In genomic region chr3:122252466-122253253, GRCm38 (mm10) we compare ENCODE assay signal across 20 mouse cellular contexts. TPM values are rescaled to one million over a fixed set of nuclear protein-coding genes. Genes with fewer than 3 reads are reported as not detected.
DNase-seq lines count a peak whose midpoint lies in the region; ATAC-seq and TF ChIP-seq lines count a peak whose summit lies in the region.
"Had no signal": no experiment of that assay in that cellular context is flagged by ENCODE, and none has a peak within 500 bp of the region (broad histone marks: within the 10 kb centered on the region; RNA-seq: fewer than 3 reads in every experiment).

No protein-coding gene starts in this region.

- TF ChIP-seq EP300 in MEL (IDR thresholded peaks at IDR 0.05; ENCODE audit: low read depth in 1 of 2, low read length in 2 of 2), result no peak

- H3K36me3 ChIP-seq in hindbrain, postnatal 0 days (ENCODE audit: insufficient read depth, low read length), result no peaks in the 10 kb centered on the region
- no peaks in the 10 kb centered on the region for H3K36me3 ChIP-seq in hindbrain, embryonic 11.5 days (ENCODE audit: control insufficient read depth, insufficient read depth, low read length)
- peaks cover 18 to 39% of the 10 kb centered on the region in 2 experiments for H3K36me3 ChIP-seq in MEL (ENCODE audit: control insufficient read depth in 1 of 2, insufficient read depth in 2 of 2, low read length in 2 of 2)
- peaks cover 63% of the 10 kb centered on the region for H3K36me3 ChIP-seq in liver, embryonic 13.5 days
- H3K36me3 ChIP-seq: embryonic facial prominence, embryonic 10.5 days; limb, embryonic 15.5 days; midbrain, embryonic 15.5 days; stomach, embryonic 15.5 days had no signal

- no peaks in the 10 kb centered on the region for H3K27me3 ChIP-seq in hindbrain, postnatal 0 days (ENCODE audit: insufficient read depth, low read length)
- no peaks in the 10 kb centered on the region for H3K27me3 ChIP-seq in hindbrain, embryonic 11.5 days (ENCODE audit: control insufficient read depth, insufficient read depth, low read length)
- H3K27me3 ChIP-seq in MEL (ENCODE audit: control insufficient read depth in 1 of 2, insufficient read depth in 2 of 2, low read length in 2 of 2), result no peaks in the 10 kb centered on the region
- no peaks in the 10 kb centered on the region for H3K27me3 ChIP-seq in liver, embryonic 13.5 days
- H3K27me3 ChIP-seq: hindbrain, embryonic 13.5 days; limb, embryonic 15.5 days; midbrain, embryonic 15.5 days; neural tube, embryonic 15.5 days; stomach, embryonic 15.5 days had no signal

- 40% methylated on average over 3 of the region's 3 CpGs for WGBS in hindbrain, postnatal 0 days
- 40% methylated on average over 3 of the region's 3 CpGs for WGBS in hindbrain, embryonic 11.5 days
- 61% methylated on average over 3 of the region's 3 CpGs for WGBS in liver, embryonic 13.5 days (ENCODE audit: insufficient replicate concordance)

- no peak for TF ChIP-seq POLR2A in MEL (IDR thresholded peaks at IDR 0.05; ENCODE audit: control insufficient read depth in 1 of 2, insufficient read depth in 1 of 2, low read depth in 1 of 2, low read length in 2 of 2, poor library complexity in 1 of 2)

- ATAC-seq in hindbrain, postnatal 0 days, result no peak
- ATAC-seq in hindbrain, embryonic 11.5 days (ENCODE audit: low FRiP score), result no peak
- no peak for ATAC-seq in liver, embryonic 13.5 days (ENCODE audit: low read depth)
- ATAC-seq: activated CD4-positive, CD25-positive, alpha-beta regulatory T cell, adult 4 months; midbrain, embryonic 15.5 days had no signal

- no peak overlapping the region for H3K4me2 ChIP-seq in hindbrain, postnatal 0 days (ENCODE audit: low read depth, low read length)
- H3K4me2 ChIP-seq in hindbrain, embryonic 11.5 days (replicated peaks; ENCODE audit: low read depth, low read length), result no peak overlapping the region
- 0 out of 2 replicates have a peak overlapping the region, but pooled peaks have one; percentile 10 for H3K4me2 ChIP-seq in liver, embryonic 13.5 days
- H3K4me2 ChIP-seq: hindbrain, embryonic 13.5 days; limb, embryonic 15.5 days; midbrain, embryonic 15.5 days; neural tube, embryonic 15.5 days; stomach, embryonic 15.5 days had no signal

- 0 out of 2 replicates have a peak overlapping the region, but pooled peaks have one; percentile 9 for H3K9ac ChIP-seq in hindbrain, postnatal 0 days (replicated peaks; ENCODE audit: low read length)
- no peak overlapping the region for H3K9ac ChIP-seq in hindbrain, embryonic 11.5 days (ENCODE audit: low read depth, low read length)
- no peak overlapping the region for H3K9ac ChIP-seq in MEL (ENCODE audit: control insufficient read depth, low read depth, low read length, poor library complexity, severe bottlenecking)
- H3K9ac ChIP-seq in liver, embryonic 13.5 days, result no peak overlapping the region
- H3K9ac ChIP-seq: hindbrain, embryonic 13.5 days; limb, embryonic 15.5 days; midbrain, embryonic 15.5 days; neural tube, embryonic 15.5 days; stomach, embryonic 15.5 days had no signal

- no peaks in the 10 kb centered on the region; the same call in 1 of the 2 replicates for H3K4me1 ChIP-seq in hindbrain, postnatal 0 days (ENCODE audit: insufficient read depth, low read length)
- no peaks in the 10 kb centered on the region for H3K4me1 ChIP-seq in hindbrain, embryonic 11.5 days (replicated peaks; ENCODE audit: control insufficient read depth, insufficient read depth, low read length)
- peaks cover 9 to 25% of the 10 kb centered on the region in 2 experiments for H3K4me1 ChIP-seq in MEL (ENCODE audit: control insufficient read depth in 1 of 2, insufficient read depth in 2 of 2, low read length in 2 of 2)
- peaks cover 58% of the 10 kb centered on the region for H3K4me1 ChIP-seq in liver, embryonic 13.5 days (replicated peaks)
- H3K4me1 ChIP-seq: embryonic facial prominence, embryonic 10.5 days; limb, embryonic 15.5 days; stomach, embryonic 15.5 days had no signal

- H3K4me3 ChIP-seq in hindbrain, postnatal 0 days (ENCODE audit: low read length), result no peak overlapping the region
- H3K4me3 ChIP-seq in hindbrain, embryonic 11.5 days (ENCODE audit: low read depth, low read length), result no peak overlapping the region
- H3K4me3 ChIP-seq in MEL (ENCODE audit: control insufficient read depth in 1 of 2, insufficient read depth in 1 of 2, low read depth in 2 of 2, low read length in 2 of 2), result no peak overlapping the region
- H3K4me3 ChIP-seq in liver, embryonic 13.5 days (replicated peaks), result no peak overlapping the region
- H3K4me3 ChIP-seq: embryonic facial prominence, embryonic 10.5 days; heart, embryonic 10.5 days; hindbrain, embryonic 13.5 days; limb, embryonic 15.5 days; midbrain, embryonic 15.5 days; myocyte; neural tube, embryonic 15.5 days; stomach, embryonic 15.5 days had no signal

- no peak overlapping the region for H3K27ac ChIP-seq in hindbrain, postnatal 0 days
- no peak overlapping the region for H3K27ac ChIP-seq in hindbrain, embryonic 11.5 days (ENCODE audit: low read depth, low read length)
- H3K27ac ChIP-seq in MEL (ENCODE audit: control insufficient read depth, low read depth, low read length), result no peak overlapping the region
- no peak overlapping the region for H3K27ac ChIP-seq in liver, embryonic 13.5 days
- H3K27ac ChIP-seq: embryonic facial prominence, embryonic 10.5 days; heart, embryonic 10.5 days; hindbrain, embryonic 13.5 days; limb, embryonic 15.5 days; midbrain, embryonic 15.5 days; neural tube, embryonic 15.5 days; stomach, embryonic 15.5 days had no signal

- no peak for DNase-seq in hindbrain, postnatal 0 days (ENCODE audit: low spot score)
- DNase-seq in hindbrain, embryonic 11.5 days (ENCODE audit: low spot score), result no peak
- DNase-seq in MEL (ENCODE audit: low read depth, low spot score), result peak; percentile 8
- peak; percentile 41 for DNase-seq in adrenal gland, postnatal 14 days
- DNase-seq in liver, embryonic 13.5 days, result no peak
- no peak for DNase-seq in testis, postnatal 14 days (ENCODE audit: low spot score)
- DNase-seq in natural killer cell, adult 2 months (ENCODE audit: low spot score in 2 of 2), result no peak
- DNase-seq: cerebellum, adult 11-12 months; heart, postnatal 10 days; kidney, postnatal 14 days; right cerebral cortex, postnatal 25 days had no signal

- peaks cover 65% of the 10 kb centered on the region for H3K79me2 ChIP-seq in MEL (ENCODE audit: control insufficient read depth, insufficient read depth, low read length, poor library complexity)

- no peak for TF ChIP-seq RAD21 in MEL (IDR thresholded peaks at IDR 0.05; ENCODE audit: low read depth, low read length)

- no peak for TF ChIP-seq CTCF in hindbrain, postnatal 0 days (IDR thresholded peaks at IDR 0.05; ENCODE audit: low read depth)
- TF ChIP-seq CTCF in MEL (IDR thresholded peaks at IDR 0.05 in 2 of 3, conservative IDR thresholded peaks at IDR 0.05 in 1 of 3; ENCODE audit: control insufficient read depth in 1 of 3, insufficient read depth in 1 of 3, low read depth in 2 of 3, low read length in 3 of 3, poor library complexity in 1 of 3, severe bottlenecking in 1 of 3), result no peak

- H3K9me3 ChIP-seq in hindbrain, postnatal 0 days (ENCODE audit: low read length), result no peaks in the 10 kb centered on the region
- H3K9me3 ChIP-seq in hindbrain, embryonic 11.5 days (ENCODE audit: control insufficient read depth, low read length), result no peaks in the 10 kb centered on the region
- H3K9me3 ChIP-seq in MEL (replicated peaks; ENCODE audit: insufficient read depth, low read length), result no peaks in the 10 kb centered on the region
- no peaks in the 10 kb centered on the region for H3K9me3 ChIP-seq in liver, embryonic 13.5 days (replicated peaks)
- H3K9me3 ChIP-seq: embryonic facial prominence, embryonic 10.5 days; heart, embryonic 10.5 days; hindbrain, embryonic 13.5 days; limb, embryonic 15.5 days; midbrain, embryonic 15.5 days; neural tube, embryonic 15.5 days; stomach, embryonic 15.5 days had no signal

TF ChIP-seq in MEL, 35 proteins besides CTCF, POLR2A, EP300 and RAD21:
- TF ChIP-seq RCOR1 (IDR thresholded peaks at IDR 0.05; ENCODE audit: low read depth, low read length), result 0 out of 2 replicates have a peak, but pooled peaks have one; percentile 44
- TF ChIP-seq GATA1 (IDR thresholded peaks at IDR 0.05; ENCODE audit: low read depth, low read length), result peak; percentile 48; the same call in 1 of the 2 replicates
- no peak for TF ChIP-seq CHD2 (IDR thresholded peaks at IDR 0.05; ENCODE audit: low read length)
- no peak for TF ChIP-seq MEF2A (IDR thresholded peaks at IDR 0.05; ENCODE audit: extremely low read depth, insufficient replicate concordance, low read depth, low read length, poor library complexity, severe bottlenecking)

RNA-seq across cellular contexts. Expression of gene Gclm, which starts 7.3 kb away (rescaled TPM):
- total RNA-seq in hindbrain, postnatal 0 days (2014; rRNA removed), result 32.1 and 36.9 TPM in 2 replicates
- 65.0 and 67.6 TPM in 2 replicates for polyA plus RNA-seq in hindbrain, postnatal 0 days (2015; fragmentation: Nextera tagmentation; extraction: Ambion mirVana)
- 52.3 and 53.6 TPM in 2 replicates for polyA plus RNA-seq in hindbrain, embryonic 11.5 days (2014; fragmentation: Nextera tagmentation; extraction: Ambion mirVana)
- total RNA-seq in MEL (2012; rRNA removed), result 121 and 123 TPM in 2 replicates
- polyA plus RNA-seq in MEL (2012; ENCODE audit: insufficient read depth in 1 of 2, insufficient read length in 2 of 2, low read depth in 1 of 2, low replicate concordance in 2 of 2, missing spikeins in 1 of 2), result 100 to 1,000 TPM; 174 to 334 TPM
- total RNA-seq in adrenal gland, postnatal 14 days (2021), result 60.8 and 92.3 TPM in 2 replicates
- 455 and 466 TPM in 2 replicates for polyA plus RNA-seq in liver, embryonic 13.5 days (2015; fragmentation: Nextera tagmentation; extraction: Ambion mirVana)

RNA-seq across cellular contexts. Expression of gene Dnttip2, which starts 21.5 kb away (rescaled TPM):
- total RNA-seq in hindbrain, postnatal 0 days (2014; rRNA removed), result 8.5 and 9.9 TPM in 2 replicates
- 43.7 and 48.6 TPM in 2 replicates for polyA plus RNA-seq in hindbrain, postnatal 0 days (2015; fragmentation: Nextera tagmentation; extraction: Ambion mirVana)
- polyA plus RNA-seq in hindbrain, embryonic 11.5 days (2014; fragmentation: Nextera tagmentation; extraction: Ambion mirVana), result 85.0 and 92.5 TPM in 2 replicates
- 70.6 and 84.4 TPM in 2 replicates for total RNA-seq in MEL (2012; rRNA removed)
- polyA plus RNA-seq in MEL (2012; ENCODE audit: insufficient read depth in 1 of 2, insufficient read length in 2 of 2, low read depth in 1 of 2, low replicate concordance in 2 of 2, missing spikeins in 1 of 2), result 10 to 100 TPM in 1 of 2 experiments, not detected in 1; 90.5 TPM
- 42.9 and 44.7 TPM in 2 replicates for total RNA-seq in adrenal gland, postnatal 14 days (2021)
- 52.7 and 65.0 TPM in 2 replicates for polyA plus RNA-seq in liver, embryonic 13.5 days (2015; fragmentation: Nextera tagmentation; extraction: Ambion mirVana)

RNA-seq across cellular contexts. Expression of gene Bcar3, which starts 41.3 kb away (rescaled TPM):
- 23.8 and 29.4 TPM in 2 replicates for total RNA-seq in hindbrain, postnatal 0 days (2014; rRNA removed)
- 6.3 and 7.7 TPM in 2 replicates for polyA plus RNA-seq in hindbrain, postnatal 0 days (2015; fragmentation: Nextera tagmentation; extraction: Ambion mirVana)
- 6.7 and 8.4 TPM in 2 replicates for polyA plus RNA-seq in hindbrain, embryonic 11.5 days (2014; fragmentation: Nextera tagmentation; extraction: Ambion mirVana)
- total RNA-seq in MEL (2012; rRNA removed), result not detected in 2 replicates
- polyA plus RNA-seq in MEL (2012; ENCODE audit: insufficient read depth in 1 of 2, insufficient read length in 2 of 2, low read depth in 1 of 2, low replicate concordance in 2 of 2, missing spikeins in 1 of 2), result not detected
- 51.4 and 55.5 TPM in 2 replicates for total RNA-seq in adrenal gland, postnatal 14 days (2021)
- polyA plus RNA-seq in liver, embryonic 13.5 days (2015; fragmentation: Nextera tagmentation; extraction: Ambion mirVana), result 5.0 and 5.5 TPM in 2 replicates

Comparison
In these comparisons a context has a peak if more than half of its experiments do, and no peak if none do; other contexts are left out.
1. DNase-seq: peak in MEL (single experiment) and adrenal gland, postnatal 14 days (single experiment); none in hindbrain, postnatal 0 days (single experiment), hindbrain, embryonic 11.5 days (single experiment), liver, embryonic 13.5 days (single experiment), testis, postnatal 14 days (single experiment) and natural killer cell, adult 2 months (0 of 2).